Mouse (Mus musculus) lung, embryonic 16.5 days (tissue): ENCODE results near the gene Rbm15. TPM values are rescaled to one million over a fixed set of nuclear protein-coding genes. Genes with fewer than 3 reads are reported as not detected.
"Not testable (repeated sequence)": the region's sequence is repeated elsewhere in the genome, so short reads cannot be mapped to it uniquely, and the experiment has no call there.

Source experiments
- ATAC-seq: fragments of 200-750 bp; cut with Nextera tagmentation; 2 replicates; pipeline ENCODE4 v1.8.0; 2017; ENCODE audit warnings: low read depth, mild to moderate bottlenecking, moderate library complexity
- H3K27ac ChIP-seq: fragments of 300-500 bp; sonication (generic); 2 replicates; pipeline ENCODE4 v1.5.1; 2014; ENCODE audit warnings: mild to moderate bottlenecking, control low read depth, low read length
- H3K27me3 ChIP-seq: fragments of 300-500 bp; sonication (generic); 2 replicates; pipeline ENCODE4 v1.6.1; 2014; ENCODE audit warnings: low read depth, low read length, mixed read lengths; ENCODE audit not compliant: control insufficient read depth, insufficient read depth
- H3K36me3 ChIP-seq: fragments of 300-500 bp; sonication (generic); 2 replicates; pipeline ENCODE4 v1.6.1; 2014; ENCODE audit warnings: low read length; ENCODE audit not compliant: control insufficient read depth, insufficient read depth
- H3K4me1 ChIP-seq: fragments of 300-500 bp; sonication (generic); replicated peaks from 2 replicates; pipeline ENCODE4 v1.6.1; 2014; ENCODE audit warnings: low read length, mixed read lengths; ENCODE audit not compliant: control insufficient read depth, insufficient read depth
- H3K4me2 ChIP-seq: fragments of 300-500 bp; sonication (generic); 2 replicates; pipeline ENCODE4 v1.6.1; 2014; ENCODE audit warnings: low read depth, low read length, control low read depth
- H3K4me3 ChIP-seq: fragments of 300-500 bp; sonication (generic); 2 replicates; pipeline ENCODE4 v1.5.1; 2014; ENCODE audit warnings: mild to moderate bottlenecking, low read length, control low read depth
- H3K9ac ChIP-seq: fragments of 300-500 bp; sonication (generic); 2 replicates; pipeline ENCODE4 v1.6.1; 2014; ENCODE audit warnings: low read length, control low read depth
- H3K9me3 ChIP-seq: fragments of 300-500 bp; sonication (generic); 2 replicates; pipeline ENCODE4 v1.6.1; 2016; ENCODE audit warnings: low read length; ENCODE audit not compliant: control insufficient read depth
- WGBS: fragments of 180-500 bp; shearing (Covaris S2); extraction: QIAGEN DNeasy Blood & Tissue Kit; methylation state at CpG from one replicate; pipeline ENCODE4 v1.1.7; 2014; 5-methylcytosine and 5-hydroxymethylcytosine counted together
- polyA plus RNA-seq: library from polyadenylated mRNA; unstranded; fragments of >200 nt; fragmentation: Nextera tagmentation; extraction: Ambion mirVana; gene quantifications from 2 replicates; pipeline ENCODE4 v1.2.1, GENCODE M21; 2015

Rbm15 gene
- polyA plus RNA-seq, 1 experiment from 2014 or later = 15.7 TPM

- Histone ChIP-seq H3K4me1 (peaks cover 21% of the 10 kb centered on the region), H3K4me3 (peak overlapping the region; percentile 99), H3K36me3 (peaks cover 14% of the 10 kb centered on the region), H3K9ac (peak overlapping the region; percentile 96), H3K9me3 (no peaks in the 10 kb centered on the region), H3K4me2 (peak overlapping the region; percentile 94), H3K27me3 (no peaks in the 10 kb centered on the region), H3K27ac (peak overlapping the region; percentile 95)
- ATAC-seq = peak; percentile 12; the same call in 1 of the 2 replicates
- WGBS = under 1% methylated on average over 71 of the region's 75 CpGs
Observed at GRCm38 (mm10) chr3:107332127-107332959, 1.1 kb downstream of the Rbm15 start.

- Histone ChIP-seq H3K4me3 (peak overlapping the region; percentile 99), H3K4me2 (peak overlapping the region; percentile 94), H3K36me3 (peaks cover 14% of the 10 kb centered on the region), H3K27ac (no peak overlapping the region; the same call in 1 of the 2 replicates), H3K9ac (peak overlapping the region; percentile 96), H3K4me1 (peaks cover 21% of the 10 kb centered on the region), H3K9me3 (no peaks in the 10 kb centered on the region), H3K27me3 (no peaks in the 10 kb centered on the region)
- ATAC-seq = no peak
- 14% methylated on average over 17 of the region's 17 CpGs for WGBS
Observed at GRCm38 (mm10) chr3:107331746-107332126, 1.7 kb downstream of the Rbm15 start.

GRCm38 (mm10) chr3:107330503-107331424 lies 2.7 kb downstream of the Rbm15 start:
- H3K9ac ChIP-seq = peak overlapping the region; percentile 96
- WGBS = 45% methylated on average over 28 of the region's 28 CpGs

GRCm38 (mm10) chr3:107326442-107326841 lies 7.0 kb downstream of the Rbm15 start:
- Histone ChIP-seq H3K9me3 (no peaks in the 10 kb centered on the region), H3K4me2 (no peak overlapping the region), H3K27ac (no peak overlapping the region), H3K36me3 (peaks cover 25% of the 10 kb centered on the region), H3K27me3 (no peaks in the 10 kb centered on the region), H3K9ac (no peak overlapping the region), H3K4me1 (peaks cover 37% of the 10 kb centered on the region), H3K4me3 (no peak overlapping the region)
- ATAC-seq = no peak
- 98% methylated on average over 1 of the region's 1 CpGs for WGBS

More at GRCm38 (mm10) chr3:107330503-107331424, 2.7 kb downstream of the Rbm15 start:
- ATAC-seq = no peak
- Histone ChIP-seq H3K36me3 (peaks cover 17% of the 10 kb centered on the region), H3K27ac (no peak overlapping the region), H3K9me3 (no peaks in the 10 kb centered on the region), H3K4me1 (peaks cover 25% of the 10 kb centered on the region), H3K4me3 (peak overlapping the region; percentile 99), H3K27me3 (no peaks in the 10 kb centered on the region), H3K4me2 (peak overlapping the region; percentile 94)

GRCm38 (mm10) chr3:107321776-107322175 lies 11.7 kb downstream of the Rbm15 start:
- H3K36me3 ChIP-seq = peaks cover 17% of the 10 kb centered on the region
- H3K4me2 ChIP-seq = no peak overlapping the region
- H3K27ac ChIP-seq = no peak overlapping the region
- no peak overlapping the region for H3K9ac ChIP-seq
- H3K4me1 ChIP-seq = peaks cover 21% of the 10 kb centered on the region
- no peak for ATAC-seq
- H3K9me3 ChIP-seq = no peaks in the 10 kb centered on the region
- H3K4me3 ChIP-seq = no peak overlapping the region
- H3K27me3 ChIP-seq = no peaks in the 10 kb centered on the region

- peaks cover 17% of the 10 kb centered on the region for H3K36me3 ChIP-seq
- H3K4me3 ChIP-seq = no peak overlapping the region
- no peaks in the 10 kb centered on the region for H3K27me3 ChIP-seq
- H3K4me1 ChIP-seq = peaks cover 21% of the 10 kb centered on the region
- no peak for ATAC-seq
- H3K9me3 ChIP-seq = no peaks in the 10 kb centered on the region
- no peak overlapping the region for H3K4me2 ChIP-seq
- no peak overlapping the region for H3K27ac ChIP-seq
- no peak overlapping the region for H3K9ac ChIP-seq
- WGBS = 85% methylated on average over 2 of the region's 2 CpGs
Observed at GRCm38 (mm10) chr3:107321141-107321540, 12.3 kb downstream of the Rbm15 start.

GRCm38 (mm10) chr3:107317338-107317737 lies 16.1 kb downstream of the Rbm15 start:
- Histone ChIP-seq H3K9me3 (no peaks in the 10 kb centered on the region), H3K27ac (no peak overlapping the region), H3K9ac (no peak overlapping the region), H3K4me1 (no peaks in the 10 kb centered on the region), H3K4me2 (no peak overlapping the region), H3K4me3 (no peak overlapping the region), H3K36me3 (peaks cover 13% of the 10 kb centered on the region), H3K27me3 (no peaks in the 10 kb centered on the region)
- no peak for ATAC-seq
- WGBS = 85% methylated on average over 3 of the region's 3 CpGs

GRCm38 (mm10) chr3:107296917-107297316 lies 36.6 kb downstream of the Rbm15 start:
- H3K27me3 ChIP-seq, H3K9ac ChIP-seq, H3K4me1 ChIP-seq, H3K4me3 ChIP-seq, H3K9me3 ChIP-seq, H3K27ac ChIP-seq, ATAC-seq, H3K36me3 ChIP-seq, H3K4me2 ChIP-seq: not testable (repeated sequence)
- WGBS = 69% methylated on average over 4 of the region's 4 CpGs
